Mouse (Mus musculus) CD4-positive naive resting alpha-beta T cell, adult 76 days (primary cell): ENCODE measurements around the gene Olfr775. TPM values are rescaled to one million over a fixed set of nuclear protein-coding genes. Genes with fewer than 3 reads are reported as not detected.

Experiments
- total RNA-seq: library from RNA; stranded (reverse); gene quantifications from one replicate; pipeline ENCODE4 v1.2.4, GENCODE M21; 2023

The Olfr775 gene
- not detected for total RNA-seq

DNA sequence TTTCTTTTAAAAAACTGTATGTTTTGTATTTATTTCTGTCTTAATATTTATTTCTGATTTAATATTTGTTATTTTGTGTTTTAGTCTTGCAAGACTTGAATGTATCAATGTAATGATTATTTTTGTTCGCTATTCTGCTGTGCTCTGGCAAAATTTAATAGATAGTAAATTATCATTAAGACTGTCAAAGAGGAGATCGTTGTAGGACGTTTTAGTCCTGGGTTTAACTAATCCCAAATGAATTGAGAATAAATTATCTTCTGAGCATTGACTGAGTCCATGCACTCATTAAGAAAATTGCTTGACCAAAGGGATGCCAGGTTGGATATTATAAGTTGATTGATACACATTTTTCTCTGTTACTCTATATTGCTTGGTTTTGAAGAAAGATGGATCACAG is at the start of gene Olfr775:
TSS of gene Olfr775 (plus strand) at position 301 of the 400 bp plus-strand sequence.

DNA sequence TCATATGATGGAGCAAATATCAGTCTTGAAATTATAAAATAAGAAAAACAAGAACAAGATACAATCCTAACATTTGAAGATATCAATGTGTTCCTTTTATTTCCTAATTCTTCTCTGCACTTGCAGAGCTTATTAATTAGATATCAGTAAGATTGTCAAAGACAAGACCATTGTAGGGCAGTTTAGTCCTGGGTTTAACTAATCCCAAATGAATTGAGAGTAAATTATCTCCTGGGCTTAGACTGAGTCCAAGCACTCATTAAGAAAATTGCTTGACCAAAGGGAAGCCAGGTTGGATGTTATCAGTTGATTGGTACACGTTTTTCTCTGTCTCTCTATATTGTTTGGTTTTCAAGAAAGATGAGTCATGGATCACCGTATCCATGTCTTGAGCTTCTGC is 12.3 kb upstream of the Olfr775 start, which contains the start of gene Olfr774:
TSS of gene Olfr774 (plus strand) at position 301 of the 400 bp plus-strand sequence.

DNA sequence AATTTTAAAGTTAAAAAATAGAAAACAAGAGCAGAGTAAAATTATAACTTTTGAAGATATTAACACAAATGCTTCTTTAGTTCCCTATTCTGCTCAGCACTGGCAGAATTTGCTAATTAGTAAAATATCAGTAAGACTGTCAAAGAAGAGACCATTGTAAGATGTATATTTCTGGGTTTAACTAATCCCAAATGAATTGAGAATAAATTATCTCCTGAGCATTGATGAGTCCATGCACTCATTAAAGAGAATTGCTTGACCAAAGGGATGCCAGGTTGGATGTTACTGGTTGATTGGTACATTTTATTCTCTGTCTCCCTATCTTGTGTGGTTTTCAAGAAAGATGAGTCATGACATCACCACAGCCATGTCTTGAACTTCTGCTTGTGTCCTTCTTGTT is 10.6 kb downstream of the Olfr775 start, which contains the start of gene Olfr776:
TSS of gene Olfr776 (plus strand) at position 301 of the 400 bp plus-strand sequence.

DNA sequence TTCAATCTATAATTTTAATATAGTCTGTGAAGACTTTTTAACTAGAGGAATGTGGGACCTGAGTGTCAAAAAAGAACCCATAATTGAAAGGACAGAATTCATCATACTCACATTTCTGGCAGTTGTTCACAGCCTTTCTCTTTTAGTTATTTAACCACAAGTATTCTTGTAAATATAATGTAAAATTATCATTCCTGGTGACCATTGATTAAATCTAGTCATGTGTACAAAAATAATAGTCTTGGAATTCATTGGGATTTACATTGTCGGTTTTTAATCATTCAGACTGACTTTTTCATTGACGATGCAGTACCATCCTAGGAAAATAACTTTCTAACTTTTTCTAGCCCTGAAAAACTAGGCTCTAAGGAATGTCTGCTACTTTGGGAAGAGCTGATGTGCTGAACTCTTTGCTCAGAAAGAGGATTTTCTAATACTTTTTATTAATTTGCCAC is 22.9 kb downstream of the Olfr775 start, which contains the start of gene Olfr777:
TSS of gene Olfr777 (minus strand) at position 405 of the 455 bp plus-strand sequence.

Other genes with a start within 250 kb of the Olfr775 start
- 0.23 TPM for gene Olfr763, start 237.6 kb upstream of the Olfr775 start, total RNA-seq
- gene Olfr764-ps1, start 208.5 kb upstream of the Olfr775 start, total RNA-seq, result not detected
- gene Olfr765, start 198.4 kb upstream of the Olfr775 start, total RNA-seq, result not detected
- not detected for gene Olfr766-ps1, start 179.4 kb upstream of the Olfr775 start, total RNA-seq
- not detected for gene Olfr767, start 165.5 kb upstream of the Olfr775 start, total RNA-seq
- gene Olfr768, start 149.0 kb upstream of the Olfr775 start, total RNA-seq, result not detected
- gene Olfr769, start 130.6 kb upstream of the Olfr775 start, total RNA-seq, result not detected
- gene Olfr770, start 109.4 kb upstream of the Olfr775 start, total RNA-seq, result not detected
- gene Olfr771, start 83.7 kb upstream of the Olfr775 start, total RNA-seq, result not detected
- gene Olfr772, start 70.5 kb upstream of the Olfr775 start, total RNA-seq, result not detected
- not detected for gene Olfr773, start 61.0 kb upstream of the Olfr775 start, total RNA-seq
- not detected for gene Olfr774, start 12.2 kb upstream of the Olfr775 start, total RNA-seq
- not detected for gene Olfr776, start 10.7 kb downstream of the Olfr775 start, total RNA-seq
- gene Olfr777, start 23.1 kb downstream of the Olfr775 start, total RNA-seq, result not detected
- not detected for gene Olfr780, start 69.7 kb downstream of the Olfr775 start, total RNA-seq
- gene Olfr781, start 80.4 kb downstream of the Olfr775 start, total RNA-seq, result not detected
- not detected for gene Olfr782, start 100.4 kb downstream of the Olfr775 start, total RNA-seq
- gene Olfr784, start 135.7 kb downstream of the Olfr775 start, total RNA-seq, result not detected
- not detected for gene Olfr785, start 157.0 kb downstream of the Olfr775 start, total RNA-seq
- not detected for gene Olfr786, start 178.9 kb downstream of the Olfr775 start, total RNA-seq
- not detected for gene Olfr787, start 213.4 kb downstream of the Olfr775 start, total RNA-seq
- gene Olfr788, start 222.6 kb downstream of the Olfr775 start, total RNA-seq, result not detected
- not detected for gene Olfr789, start 236.3 kb downstream of the Olfr775 start, total RNA-seq